Mouse (Mus musculus): ENCODE results near the gene Batf. TPM values are rescaled to one million over a fixed set of nuclear protein-coding genes. Genes with fewer than 3 reads are reported as not detected.

The Batf gene
- 0.36 and 0.39 TPM in 2 replicates for polyA plus RNA-seq (2014; fragmentation: Nextera tagmentation; extraction: Ambion mirVana)

DNA sequence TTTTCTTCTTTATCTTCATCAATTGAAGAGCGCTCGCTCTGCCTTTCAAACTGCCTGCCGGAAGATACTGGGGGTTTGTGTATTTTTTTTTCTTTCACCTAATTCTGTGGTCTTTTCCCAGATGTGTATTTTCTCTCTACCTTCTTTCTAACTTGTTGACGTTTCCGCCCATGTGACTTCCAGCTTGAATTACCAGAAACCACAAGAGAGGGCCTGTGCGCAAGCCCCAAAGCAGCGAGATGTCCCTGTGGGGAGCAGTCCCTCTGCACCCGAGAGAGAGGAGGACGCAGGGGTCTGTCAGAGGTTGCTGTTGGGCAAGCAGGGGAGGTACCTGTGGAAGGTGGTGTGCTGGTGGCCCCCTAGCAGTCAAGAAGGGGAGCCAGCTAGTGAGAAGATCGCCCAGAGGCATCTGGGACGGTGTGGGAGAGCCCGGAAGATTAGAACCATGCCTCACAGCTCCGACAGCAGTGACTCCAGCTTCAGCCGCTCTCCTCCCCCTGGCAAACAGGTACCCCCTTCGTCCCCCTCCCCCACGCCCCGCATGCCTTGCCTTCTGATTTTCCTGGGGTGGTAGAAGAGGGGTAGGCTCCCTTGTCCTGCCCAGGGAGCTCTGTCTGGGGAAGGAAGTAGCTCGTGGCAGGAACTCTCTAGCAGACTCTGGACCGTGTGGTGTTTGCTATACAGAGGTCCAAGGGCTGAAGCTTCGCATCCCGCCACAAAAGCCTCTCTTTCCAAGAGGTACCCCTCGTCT is at the start of gene Batf:
Batf (plus strand) TSS at position 204 of the 751 bp plus-strand sequence.
- 52% methylated on average over 22 of the region's 22 CpGs for WGBS
- Histone ChIP-seq H3K4me1 (ENCODE audit: control insufficient read depth, insufficient read depth, low read length) (no peaks in the 10 kb centered on the region), H3K27me3 (ENCODE audit: control insufficient read depth, insufficient read depth, low read length) (no peaks in the 10 kb centered on the region), H3K27ac (ENCODE audit: low read depth, low read length) (no peak within 1 kb of the TSS), H3K9ac (replicated peaks; ENCODE audit: low read depth, low read length) (no peak within 1 kb of the TSS), H3K4me3 (ENCODE audit: low read depth, low read length) (no peak within 1 kb of the TSS), H3K9me3 (ENCODE audit: control insufficient read depth, low read length) (no peaks in the 10 kb centered on the region), H3K4me2 (ENCODE audit: low read depth, low read length) (no peak within 1 kb of the TSS), H3K36me3 (ENCODE audit: control insufficient read depth, insufficient read depth, low read length) (no peaks in the 10 kb centered on the region)
- no peak for ATAC-seq (ENCODE audit: low read depth)

DNA sequence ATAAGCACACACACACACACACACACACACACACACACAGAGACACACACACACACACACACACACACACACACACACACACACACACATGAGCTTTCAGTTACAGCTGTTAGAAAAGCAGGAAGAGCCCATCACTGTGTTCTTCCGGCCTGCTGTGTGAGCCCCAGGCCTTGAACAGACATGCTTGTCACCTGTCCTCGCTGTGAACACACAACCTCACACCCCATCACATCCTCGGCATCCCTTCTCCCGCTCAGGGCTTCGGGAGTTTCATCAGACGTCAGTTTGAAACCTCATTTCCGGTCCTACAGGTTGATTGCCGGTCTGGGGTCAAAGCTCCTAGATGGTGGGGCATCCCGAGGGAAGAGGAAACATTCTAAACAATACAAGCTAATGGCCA is 48.5 kb upstream of the Batf start:
- H3K4me1 ChIP-seq (ENCODE audit: control insufficient read depth, insufficient read depth, low read length), result 0 out of 2 replicates have a peak, but pooled peaks cover 5% of the 10 kb centered on the region
- ATAC-seq (ENCODE audit: low read depth), result no peak
- H3K27ac ChIP-seq (ENCODE audit: low read depth, low read length), result no peak overlapping the region
- no peaks in the 10 kb centered on the region for H3K27me3 ChIP-seq (ENCODE audit: control insufficient read depth, insufficient read depth, low read length)
- 78% methylated on average over 9 of the region's 9 CpGs for WGBS
- no peaks in the 10 kb centered on the region for H3K9me3 ChIP-seq (ENCODE audit: control insufficient read depth, low read length)
- no peak overlapping the region for H3K4me2 ChIP-seq (ENCODE audit: low read depth, low read length)
- H3K4me3 ChIP-seq (ENCODE audit: low read depth, low read length), result no peak overlapping the region
- no peak overlapping the region for H3K9ac ChIP-seq (replicated peaks; ENCODE audit: low read depth, low read length)
- peaks cover 14% of the 10 kb centered on the region; the same call in 1 of the 2 replicates for H3K36me3 ChIP-seq (ENCODE audit: control insufficient read depth, insufficient read depth, low read length)

DNA sequence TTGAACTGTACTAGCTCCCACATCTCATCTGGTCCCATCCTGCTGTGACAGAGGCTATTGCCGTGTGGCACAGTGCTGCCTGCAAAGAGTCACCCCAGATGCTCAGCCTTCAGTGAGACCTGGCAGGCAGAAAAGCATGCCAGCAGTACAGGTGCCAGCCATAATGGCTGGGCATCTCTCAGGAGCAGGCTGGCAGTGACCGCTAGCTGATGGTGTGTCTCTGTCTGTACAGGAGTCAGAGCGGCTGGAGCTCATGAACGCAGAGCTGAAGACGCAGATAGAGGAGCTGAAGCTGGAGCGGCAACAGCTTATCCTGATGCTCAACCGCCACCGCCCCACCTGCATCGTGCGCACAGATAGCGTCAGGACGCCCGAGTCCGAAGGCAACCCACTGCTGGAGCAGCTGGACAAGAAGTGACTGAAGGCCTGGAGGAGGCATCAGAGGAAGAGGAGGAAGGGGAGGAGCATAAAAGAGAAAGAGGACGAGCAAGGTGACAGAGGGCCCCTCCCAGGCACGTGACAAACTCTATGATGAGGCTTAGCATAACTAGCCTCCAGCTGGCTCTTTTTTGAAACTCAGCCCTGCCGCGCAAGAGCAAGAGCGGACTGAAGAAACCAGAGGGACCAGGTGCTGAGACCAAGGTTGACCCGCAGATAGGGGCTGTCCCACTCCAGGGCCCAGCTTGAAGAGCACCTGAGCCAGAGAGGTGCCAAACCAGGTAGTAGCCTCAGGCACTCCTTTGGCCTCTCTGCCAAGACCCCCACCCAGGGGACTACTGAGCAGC is 47.7 kb upstream of the Batf start:
- Histone ChIP-seq H3K9me3 (ENCODE audit: control insufficient read depth, low read length) (no peaks in the 10 kb centered on the region), H3K36me3 (ENCODE audit: control insufficient read depth, insufficient read depth, low read length) (peaks cover 7% of the 10 kb centered on the region; the same call in 1 of the 2 replicates), H3K4me3 (ENCODE audit: low read depth, low read length) (no peak overlapping the region), H3K9ac (replicated peaks; ENCODE audit: low read depth, low read length) (no peak overlapping the region), H3K27ac (ENCODE audit: low read depth, low read length) (no peak overlapping the region), H3K4me2 (ENCODE audit: low read depth, low read length) (no peak overlapping the region), H3K4me1 (ENCODE audit: control insufficient read depth, insufficient read depth, low read length) (0 out of 2 replicates have a peak, but pooled peaks cover 5% of the 10 kb centered on the region), H3K27me3 (ENCODE audit: control insufficient read depth, insufficient read depth, low read length) (no peaks in the 10 kb centered on the region)
- ATAC-seq (ENCODE audit: low read depth), result peak; percentile 46; the same call in 1 of the 2 replicates
- 79% methylated on average over 20 of the region's 20 CpGs for WGBS

DNA sequence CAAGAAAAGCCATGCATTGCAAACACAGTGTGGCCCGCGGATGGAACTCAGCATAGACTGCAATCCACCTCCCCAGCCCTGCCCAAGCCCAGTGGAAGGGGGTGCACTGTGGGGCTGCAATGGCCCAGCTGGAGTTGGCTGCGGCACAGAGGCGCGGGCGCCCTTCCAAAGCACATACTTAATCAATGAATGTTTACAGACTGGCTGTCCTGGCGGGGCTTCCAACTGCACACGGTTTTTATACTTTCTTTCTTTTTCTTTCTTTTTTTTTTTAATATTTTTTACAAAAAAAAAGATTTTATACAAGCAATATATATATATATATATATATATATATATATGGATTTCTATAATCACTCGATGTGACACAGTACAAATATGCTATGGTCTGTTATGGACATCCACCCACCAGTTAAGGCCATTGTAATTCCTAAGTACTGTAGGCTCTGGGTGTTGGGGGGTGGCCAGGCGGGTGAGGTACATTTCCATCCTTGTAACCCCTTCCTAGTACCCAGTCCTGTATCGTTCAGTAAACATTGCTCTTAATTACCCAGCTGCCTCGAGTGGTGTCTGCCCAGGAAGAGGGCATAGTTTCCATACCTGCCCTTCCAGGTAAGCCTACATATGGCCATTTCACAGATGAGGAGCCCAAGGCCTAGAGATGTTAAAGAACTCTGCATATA is 47.0 kb upstream of the Batf start:
- H3K4me3 ChIP-seq (ENCODE audit: low read depth, low read length), result no peak overlapping the region
- 80% methylated on average over 12 of the region's 12 CpGs for WGBS
- 0 out of 2 replicates have a peak, but pooled peaks cover 5% of the 10 kb centered on the region for H3K4me1 ChIP-seq (ENCODE audit: control insufficient read depth, insufficient read depth, low read length)
- no peak overlapping the region for H3K4me2 ChIP-seq (ENCODE audit: low read depth, low read length)
- no peak overlapping the region; the same call in 1 of the 2 replicates for H3K27ac ChIP-seq (ENCODE audit: low read depth, low read length)
- ATAC-seq (ENCODE audit: low read depth), result peak; percentile 68
- peaks cover 4% of the 10 kb centered on the region; the same call in 1 of the 2 replicates for H3K36me3 ChIP-seq (ENCODE audit: control insufficient read depth, insufficient read depth, low read length)
- H3K9ac ChIP-seq (replicated peaks; ENCODE audit: low read depth, low read length), result no peak overlapping the region
- H3K9me3 ChIP-seq (ENCODE audit: control insufficient read depth, low read length), result no peaks in the 10 kb centered on the region
- no peaks in the 10 kb centered on the region for H3K27me3 ChIP-seq (ENCODE audit: control insufficient read depth, insufficient read depth, low read length)

DNA sequence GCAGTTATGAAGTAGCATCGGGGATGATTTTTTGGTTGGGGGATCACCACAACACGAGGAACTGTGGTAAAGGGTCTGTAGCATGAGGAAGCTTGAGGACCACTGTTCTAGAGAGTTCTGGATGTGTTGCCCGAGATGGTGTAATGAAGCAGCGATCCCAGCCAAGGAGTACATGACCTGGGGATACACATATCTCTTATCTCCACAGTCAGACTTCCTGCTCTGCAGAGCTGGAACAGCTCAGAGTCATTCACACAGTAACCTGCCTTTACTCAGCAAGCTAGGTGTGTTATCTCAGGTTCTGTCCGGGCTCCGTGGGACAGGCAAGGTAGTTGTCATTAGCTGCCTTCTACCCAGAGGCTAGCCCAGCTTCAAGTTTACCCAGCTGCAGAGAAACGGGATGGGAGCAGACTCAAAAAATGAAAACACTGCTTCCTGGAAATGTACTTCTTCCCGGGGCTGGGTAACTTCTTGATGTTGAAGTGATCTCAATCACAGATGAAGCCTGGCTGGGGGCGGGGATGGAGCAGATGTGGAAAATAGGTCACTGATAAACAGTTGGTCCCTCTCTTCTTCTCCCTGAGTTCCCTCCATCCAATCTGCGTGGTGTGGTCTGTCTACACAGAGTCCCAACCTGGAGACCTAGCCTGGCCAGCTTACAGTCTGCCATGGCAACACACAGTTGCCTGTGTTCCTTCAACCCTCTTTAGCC is 45.5 kb upstream of the Batf start:
- Histone ChIP-seq H3K4me2 (ENCODE audit: low read depth, low read length) (no peak overlapping the region), H3K4me1 (ENCODE audit: control insufficient read depth, insufficient read depth, low read length) (0 out of 2 replicates have a peak, but pooled peaks cover 5% of the 10 kb centered on the region), H3K4me3 (ENCODE audit: low read depth, low read length) (no peak overlapping the region), H3K36me3 (ENCODE audit: control insufficient read depth, insufficient read depth, low read length) (peaks cover 4% of the 10 kb centered on the region; the same call in 1 of the 2 replicates), H3K9me3 (ENCODE audit: control insufficient read depth, low read length) (no peaks in the 10 kb centered on the region), H3K27me3 (ENCODE audit: control insufficient read depth, insufficient read depth, low read length) (no peaks in the 10 kb centered on the region), H3K27ac (ENCODE audit: low read depth, low read length) (no peak overlapping the region; the same call in 1 of the 2 replicates), H3K9ac (replicated peaks; ENCODE audit: low read depth, low read length) (no peak overlapping the region)
- 84% methylated on average over 10 of the region's 10 CpGs for WGBS
- ATAC-seq (ENCODE audit: low read depth), result no peak

DNA sequence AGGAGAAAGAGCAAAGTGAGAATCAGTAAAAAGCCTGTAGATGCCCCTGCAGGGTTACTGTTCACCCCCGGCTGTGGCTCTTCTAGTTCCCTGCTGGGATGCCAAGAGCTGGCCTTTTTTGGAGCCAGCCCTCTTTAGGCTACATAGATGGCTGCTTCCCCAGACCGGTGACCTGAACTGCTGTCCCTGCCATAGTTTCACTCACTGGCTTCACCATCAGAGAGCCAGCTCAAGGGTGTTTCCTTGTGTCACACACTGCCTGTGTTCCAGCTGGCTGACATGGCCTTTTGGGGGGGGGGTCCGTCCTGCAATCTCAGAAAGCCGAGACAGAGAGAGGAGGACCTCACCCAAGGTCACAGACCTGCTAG is 44.9 kb upstream of the Batf start:
- peaks cover 4% of the 10 kb centered on the region; the same call in 1 of the 2 replicates for H3K36me3 ChIP-seq (ENCODE audit: control insufficient read depth, insufficient read depth, low read length)
- no peak overlapping the region for H3K9ac ChIP-seq (replicated peaks; ENCODE audit: low read depth, low read length)
- H3K27me3 ChIP-seq (ENCODE audit: control insufficient read depth, insufficient read depth, low read length), result no peaks in the 10 kb centered on the region
- no peak overlapping the region for H3K4me3 ChIP-seq (ENCODE audit: low read depth, low read length)
- no peak overlapping the region; the same call in 1 of the 2 replicates for H3K27ac ChIP-seq (ENCODE audit: low read depth, low read length)
- 56% methylated on average over 4 of the region's 4 CpGs for WGBS
- no peaks in the 10 kb centered on the region for H3K9me3 ChIP-seq (ENCODE audit: control insufficient read depth, low read length)
- no peak overlapping the region for H3K4me2 ChIP-seq (ENCODE audit: low read depth, low read length)
- ATAC-seq (ENCODE audit: low read depth), result no peak
- 0 out of 2 replicates have a peak, but pooled peaks cover 5% of the 10 kb centered on the region for H3K4me1 ChIP-seq (ENCODE audit: control insufficient read depth, insufficient read depth, low read length)

DNA sequence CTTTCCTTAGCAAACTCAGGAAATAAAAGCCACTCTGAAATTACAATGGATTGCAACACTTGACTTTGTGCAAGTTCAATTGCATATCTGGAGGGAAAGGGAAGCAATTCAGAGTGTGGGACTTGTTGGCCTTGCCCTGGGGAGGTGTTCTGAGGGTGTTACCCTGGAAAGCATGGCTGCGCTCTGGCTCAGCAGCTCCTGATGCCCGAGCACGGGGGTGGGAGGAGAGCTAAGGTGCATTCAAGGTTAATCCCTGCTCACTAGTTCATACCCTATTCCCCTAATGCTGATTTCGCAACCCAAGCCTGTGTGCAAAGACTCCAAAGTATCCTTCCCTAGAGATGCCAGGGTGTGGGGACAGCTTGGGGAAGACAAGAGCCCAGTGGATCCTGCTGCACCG is 42.7 kb upstream of the Batf start:
- Histone ChIP-seq H3K36me3 (ENCODE audit: control insufficient read depth, insufficient read depth, low read length) (peaks cover 4% of the 10 kb centered on the region; the same call in 1 of the 2 replicates), H3K4me2 (ENCODE audit: low read depth, low read length) (no peak overlapping the region), H3K27ac (ENCODE audit: low read depth, low read length) (no peak overlapping the region), H3K9ac (replicated peaks; ENCODE audit: low read depth, low read length) (no peak overlapping the region), H3K4me1 (ENCODE audit: control insufficient read depth, insufficient read depth, low read length) (0 out of 2 replicates have a peak, but pooled peaks cover 5% of the 10 kb centered on the region), H3K9me3 (ENCODE audit: control insufficient read depth, low read length) (no peaks in the 10 kb centered on the region), H3K27me3 (ENCODE audit: control insufficient read depth, insufficient read depth, low read length) (no peaks in the 10 kb centered on the region), H3K4me3 (ENCODE audit: low read depth, low read length) (no peak overlapping the region)
- WGBS, result 84% methylated on average over 5 of the region's 5 CpGs
- no peak for ATAC-seq (ENCODE audit: low read depth)

DNA sequence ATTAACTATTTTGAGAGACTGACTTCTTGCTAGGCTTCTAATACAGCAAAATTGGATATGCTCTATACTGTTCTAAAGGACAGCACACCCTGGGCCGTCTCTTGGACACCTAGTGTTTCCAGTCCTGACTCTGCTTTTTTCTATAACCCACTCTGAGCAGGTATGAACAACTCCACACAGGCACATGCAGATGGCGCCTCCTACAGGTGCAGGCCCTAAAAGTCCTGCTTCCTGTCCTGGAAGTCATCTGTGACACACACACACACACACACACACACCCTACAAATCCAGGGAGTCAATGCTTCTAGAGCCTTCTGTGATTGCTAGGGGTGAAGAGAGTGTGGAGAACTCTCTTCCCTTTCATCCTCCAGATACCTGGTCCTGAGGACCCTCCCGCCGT is 40.8 kb upstream of the Batf start:
- Histone ChIP-seq H3K36me3 (ENCODE audit: control insufficient read depth, insufficient read depth, low read length) (no peaks in the 10 kb centered on the region), H3K27ac (ENCODE audit: low read depth, low read length) (no peak overlapping the region), H3K27me3 (ENCODE audit: control insufficient read depth, insufficient read depth, low read length) (no peaks in the 10 kb centered on the region), H3K4me3 (ENCODE audit: low read depth, low read length) (no peak overlapping the region), H3K4me1 (ENCODE audit: control insufficient read depth, insufficient read depth, low read length) (0 out of 2 replicates have a peak, but pooled peaks cover 5% of the 10 kb centered on the region), H3K9ac (replicated peaks; ENCODE audit: low read depth, low read length) (no peak overlapping the region), H3K4me2 (ENCODE audit: low read depth, low read length) (no peak overlapping the region), H3K9me3 (ENCODE audit: control insufficient read depth, low read length) (no peaks in the 10 kb centered on the region)
- no peak for ATAC-seq (ENCODE audit: low read depth)
- 91% methylated on average over 4 of the region's 4 CpGs for WGBS
